Mouse (Mus musculus) MN1 (cell line): ENCODE data around the gene Ist1.
A peak's percentile ranks its signal among the peaks of the same experiment; 100 is the strongest.

Source experiments
- DNase-seq: peaks from one replicate; pipeline ENCODE4 v3.0.0-alpha.2; 2016; ENCODE audit warnings: low spot score

Ist1 gene

GRCm38 (mm10) chr8:109681535-109681934, 11.5 kb downstream of the Ist1 start:
- DNase-seq, result no peak

DNA sequence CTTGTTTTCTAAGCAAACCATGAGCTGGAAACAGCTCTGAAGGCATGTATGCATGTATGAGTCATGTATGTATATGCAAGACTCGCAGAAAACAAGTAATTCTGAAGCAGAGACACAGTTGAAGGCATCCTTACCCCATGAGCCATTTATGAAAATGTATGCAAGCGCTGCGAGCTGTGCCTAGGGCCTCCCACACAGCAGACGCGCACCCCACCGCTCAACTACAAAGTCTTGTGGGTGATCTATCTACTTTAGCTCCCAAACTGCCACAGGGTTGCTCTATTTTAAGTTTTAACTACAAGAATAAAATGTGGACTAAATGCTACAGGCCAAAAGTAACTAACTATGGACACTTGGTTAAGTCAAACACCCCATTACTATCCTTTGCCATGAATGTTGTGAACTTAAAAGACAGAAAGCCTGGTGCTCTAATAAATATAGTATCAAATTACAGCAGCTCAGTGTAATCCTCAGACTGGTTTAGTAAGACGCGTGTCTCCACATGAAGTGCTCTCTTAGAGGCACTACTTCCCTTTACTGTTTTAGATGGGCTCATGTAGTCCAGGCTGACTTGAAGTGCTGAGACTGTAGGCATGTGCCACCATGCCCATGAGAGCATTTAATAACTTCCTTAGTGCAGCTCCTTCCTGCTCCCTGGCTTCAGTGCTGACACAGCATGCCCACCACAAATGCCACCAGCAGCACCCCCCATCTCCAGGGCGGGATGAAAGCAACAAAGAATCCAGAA, 17.0 kb downstream of the Ist1 start:
- DNase-seq, result no peak

DNA sequence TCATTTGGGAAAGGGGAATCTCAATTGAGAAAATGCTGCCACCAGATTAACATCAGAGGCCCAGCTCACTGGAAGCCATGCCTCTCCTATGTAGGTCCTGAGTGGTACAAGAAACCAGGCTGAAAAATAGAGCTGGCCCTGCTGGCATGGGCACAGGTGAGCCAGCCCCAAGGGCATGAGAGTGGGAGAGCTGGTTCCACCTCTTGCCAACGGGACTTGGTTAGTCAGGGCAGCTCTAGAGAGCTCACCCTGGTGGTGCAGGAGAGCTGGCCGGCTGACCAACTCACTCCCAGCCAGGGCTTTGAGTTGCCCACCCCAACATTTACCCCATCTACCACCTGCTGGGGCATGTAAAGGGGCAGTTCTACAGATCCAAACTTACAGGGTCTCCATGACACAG, 19.5 kb downstream of the Ist1 start:
- DNase-seq, result no peak

DNA sequence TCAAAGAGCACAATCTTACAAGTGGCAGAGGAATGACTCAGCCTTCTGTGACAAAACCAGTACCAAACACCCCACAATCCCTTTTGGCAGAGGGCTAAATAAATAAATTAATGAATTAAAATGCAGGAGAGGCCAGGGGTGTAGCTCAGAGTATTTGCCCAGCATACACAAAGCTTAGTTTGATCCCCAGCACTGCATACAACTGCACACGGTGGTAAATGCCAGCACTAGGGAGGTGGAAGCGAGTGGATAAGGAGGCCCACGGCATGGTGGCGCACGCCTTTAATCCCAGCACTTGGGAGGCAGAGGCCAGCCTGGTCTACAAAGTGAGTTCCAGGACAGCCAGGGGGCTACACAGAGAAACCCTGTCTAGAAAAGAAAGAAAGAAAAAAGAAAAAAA, 20.4 kb downstream of the Ist1 start:
- no peak for DNase-seq

- DNase-seq, result no peak
Observed at GRCm38 (mm10) chr8:109666616-109667015, 26.4 kb downstream of the Ist1 start.

- no peak for DNase-seq
Observed at GRCm38 (mm10) chr8:109662328-109662727, 30.7 kb downstream of the Ist1 start.

GRCm38 (mm10) chr8:109656860-109657259, 36.2 kb downstream of the Ist1 start:
- no peak for DNase-seq

DNA sequence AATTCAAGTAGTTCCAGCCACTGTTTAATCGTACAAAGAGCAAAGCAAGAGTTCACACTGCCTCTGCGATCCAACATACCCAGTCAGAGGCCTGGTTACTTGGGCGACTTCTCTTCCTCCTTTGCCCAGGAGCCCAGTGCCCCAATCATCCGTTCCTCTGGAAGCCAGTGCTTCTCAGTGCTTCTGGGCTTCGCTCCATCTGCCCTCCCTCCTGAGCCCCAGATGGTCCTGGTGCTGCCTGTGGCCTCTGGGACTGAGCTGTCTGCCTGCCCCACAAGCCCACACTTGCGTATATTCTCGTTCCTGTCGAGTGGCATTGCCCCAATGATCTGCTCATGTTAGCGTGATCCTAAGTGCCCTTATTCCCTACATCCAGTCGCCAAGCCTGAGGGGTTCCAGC, 42.3 kb downstream of the Ist1 start:
- DNase-seq, result no peak

GRCm38 (mm10) chr8:109648469-109648868, 44.6 kb downstream of the Ist1 start:
- no peak for DNase-seq

DNA sequence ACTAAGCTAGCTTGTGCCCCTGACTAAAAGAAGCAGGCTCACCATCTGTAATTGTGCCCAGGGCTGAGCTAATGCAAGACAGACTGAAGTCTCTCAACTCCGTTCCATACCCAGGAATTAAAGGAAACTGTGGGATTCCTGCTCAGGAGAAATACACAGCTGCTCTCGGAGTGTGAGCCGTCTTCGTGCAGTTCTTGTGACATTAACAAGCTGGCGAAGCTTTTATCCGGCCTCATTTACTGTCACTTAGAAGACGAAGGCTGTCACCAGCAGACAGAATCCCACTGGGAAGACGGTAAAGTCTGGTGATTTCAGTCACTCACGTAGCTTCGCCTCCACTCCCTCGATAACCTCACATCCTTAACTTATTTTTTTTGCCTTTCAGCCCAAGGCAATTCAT, 45.7 kb downstream of the Ist1 start:
- DNase-seq, result no peak

DNA sequence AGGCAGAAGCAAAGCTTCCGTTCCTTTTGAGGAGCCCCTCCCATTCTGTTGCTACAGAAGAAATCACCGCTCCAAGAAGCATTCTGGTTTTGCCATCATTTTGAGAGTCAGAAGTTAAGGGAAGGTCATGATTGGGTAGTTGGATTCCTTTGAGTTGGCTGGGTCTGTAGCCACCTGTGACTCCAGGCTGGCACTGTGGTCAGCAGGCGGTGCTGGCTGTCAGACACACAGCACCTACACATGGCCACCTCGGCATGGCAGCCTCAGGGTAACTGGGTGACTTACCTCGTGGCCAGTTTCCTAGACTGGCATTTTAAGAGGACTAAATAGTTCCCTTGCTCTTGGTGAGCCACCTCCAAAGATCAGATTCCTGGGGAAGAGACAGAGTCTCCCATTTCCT, 51.8 kb downstream of the Ist1 start:
- DNase-seq, result no peak

GRCm38 (mm10) chr8:109640410-109640809, 52.6 kb downstream of the Ist1 start:
- DNase-seq, result no peak

GRCm38 (mm10) chr8:109638851-109639250, 54.2 kb downstream of the Ist1 start:
- DNase-seq, result peak; percentile 70

DNA sequence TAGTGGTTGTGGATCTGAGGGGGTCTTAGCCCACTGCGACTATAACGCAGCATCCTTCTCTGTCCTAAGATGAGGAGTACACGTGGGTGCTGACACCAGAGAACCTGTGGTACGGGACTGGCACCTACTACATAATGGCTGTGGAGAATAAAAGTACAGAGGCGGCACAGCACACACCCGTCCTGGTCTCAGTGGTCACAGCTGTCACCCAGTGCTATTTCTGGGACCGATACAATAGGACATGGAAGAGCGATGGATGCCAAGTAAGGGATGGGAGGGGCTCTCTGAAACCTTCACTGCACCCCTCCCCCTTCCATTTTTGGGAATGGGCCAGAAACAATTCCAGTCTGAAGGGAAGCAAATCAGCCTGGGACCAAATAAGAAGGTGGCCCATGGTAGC, 57.9 kb downstream of the Ist1 start:
- no peak for DNase-seq

- no peak for DNase-seq
Observed at GRCm38 (mm10) chr8:109632498-109632897, 60.6 kb downstream of the Ist1 start.

- no peak for DNase-seq
Observed at GRCm38 (mm10) chr8:109628638-109629037, 64.4 kb downstream of the Ist1 start.
